Mouse (Mus musculus): ENCODE measurements at regions not wholly inside any gene's neighbourhood (a gene's known extent, or its start where the extent isn't known, plus 50 kb on each side); places are given as distances from the start of the nearest gene placed in this dataset.
A peak's percentile ranks its signal among the peaks of the same experiment; 100 is the strongest.

DNA sequence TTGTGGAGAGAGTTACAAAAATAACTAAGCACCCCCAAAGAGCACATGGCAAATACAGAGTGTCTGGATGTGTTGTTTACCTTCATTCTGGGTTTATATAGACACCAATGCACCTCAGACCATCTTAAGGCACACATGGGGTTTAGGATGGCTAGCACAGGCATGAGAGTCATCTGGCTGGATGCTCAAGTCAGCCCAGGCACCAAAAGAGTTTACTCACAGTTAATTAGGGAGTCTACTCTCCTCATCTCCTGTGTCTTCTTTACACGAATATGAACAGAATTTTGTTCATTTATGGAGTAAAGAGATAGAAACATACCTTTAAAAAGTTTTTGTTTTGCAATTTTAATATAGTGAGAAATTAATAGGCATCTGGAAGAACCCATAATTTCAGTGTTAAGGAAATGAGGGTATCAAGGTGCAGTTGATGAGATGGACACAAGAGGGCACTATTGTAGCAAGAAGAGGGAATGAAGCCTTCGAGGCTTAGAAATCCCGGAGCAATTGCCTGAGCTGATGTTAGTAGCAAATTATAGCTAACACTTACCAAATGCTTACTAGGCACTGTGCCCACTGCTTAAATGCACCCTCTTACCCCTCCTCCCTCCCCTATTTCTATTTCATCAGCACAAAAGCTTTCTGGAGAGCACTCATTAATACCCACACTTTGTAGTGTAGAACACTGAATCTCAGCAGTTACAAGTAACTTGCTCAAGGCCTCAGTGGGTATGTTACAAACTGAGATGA lies 174.6 kb downstream of the Eepd1 start:
- Histone ChIP-seq H3K27ac (ENCODE audit: low read depth, low read length) (no peak overlapping the region), H3K9ac (replicated peaks; ENCODE audit: low read depth, low read length) (no peak overlapping the region), H3K36me3 (ENCODE audit: control insufficient read depth, insufficient read depth, low read length) (no peaks in the 10 kb centered on the region), H3K4me2 (ENCODE audit: low read depth, low read length) (no peak overlapping the region), H3K4me3 (ENCODE audit: low read depth, low read length) (no peak overlapping the region), H3K9me3 (ENCODE audit: control insufficient read depth, low read length) (no peaks in the 10 kb centered on the region), H3K27me3 (ENCODE audit: control insufficient read depth, insufficient read depth, low read length) (no peaks in the 10 kb centered on the region), H3K4me1 (ENCODE audit: control insufficient read depth, insufficient read depth, low read length) (no peaks in the 10 kb centered on the region)
- 7% methylated on average over 3 of the region's 3 CpGs for WGBS
- peak; percentile 96 for ATAC-seq (ENCODE audit: low read depth)

- WGBS, result 90% methylated on average over 3 of the region's 3 CpGs
- H3K9me3 ChIP-seq (ENCODE audit: control insufficient read depth, low read length), result no peaks in the 10 kb centered on the region
- no peak overlapping the region for H3K9ac ChIP-seq (replicated peaks; ENCODE audit: low read depth, low read length)
- H3K27me3 ChIP-seq (ENCODE audit: control insufficient read depth, insufficient read depth, low read length), result no peaks in the 10 kb centered on the region
- no peak overlapping the region for H3K4me3 ChIP-seq (ENCODE audit: low read depth, low read length)
- ATAC-seq (ENCODE audit: low read depth), result no peak; the same call in 1 of the 2 replicates
- H3K4me1 ChIP-seq (ENCODE audit: control insufficient read depth, insufficient read depth, low read length), result no peaks in the 10 kb centered on the region
- no peaks in the 10 kb centered on the region for H3K36me3 ChIP-seq (ENCODE audit: control insufficient read depth, insufficient read depth, low read length)
- H3K27ac ChIP-seq (ENCODE audit: low read depth, low read length), result no peak overlapping the region
- no peak overlapping the region for H3K4me2 ChIP-seq (ENCODE audit: low read depth, low read length)
Measured at GRCm38 (mm10) chr9:25656534-25656933, 175.2 kb downstream of the Eepd1 start.

- 56% methylated on average over 4 of the region's 4 CpGs for WGBS
Measured at GRCm38 (mm10) chr9:25683635-25684333, 202.4 kb downstream of the Eepd1 start.

GRCm38 (mm10) chr9:25693632-25694031 lies 212.3 kb downstream of the Eepd1 start:
- Histone ChIP-seq H3K9ac (replicated peaks; ENCODE audit: low read depth, low read length) (no peak overlapping the region), H3K4me2 (ENCODE audit: low read depth, low read length) (no peak overlapping the region), H3K27ac (ENCODE audit: low read depth, low read length) (no peak overlapping the region), H3K9me3 (ENCODE audit: control insufficient read depth, low read length) (no peaks in the 10 kb centered on the region), H3K27me3 (ENCODE audit: control insufficient read depth, insufficient read depth, low read length) (no peaks in the 10 kb centered on the region), H3K4me1 (ENCODE audit: control insufficient read depth, insufficient read depth, low read length) (no peaks in the 10 kb centered on the region), H3K36me3 (ENCODE audit: control insufficient read depth, insufficient read depth, low read length) (no peaks in the 10 kb centered on the region), H3K4me3 (ENCODE audit: low read depth, low read length) (no peak overlapping the region)
- WGBS, result 21% methylated on average over 5 of the region's 5 CpGs
- peak; percentile 95 for ATAC-seq (ENCODE audit: low read depth)

More at GRCm38 (mm10) chr9:25683635-25684333, 202.4 kb downstream of the Eepd1 start:
- Histone ChIP-seq H3K27ac (ENCODE audit: low read depth, low read length) (no peak overlapping the region), H3K36me3 (ENCODE audit: control insufficient read depth, insufficient read depth, low read length) (no peaks in the 10 kb centered on the region), H3K4me3 (ENCODE audit: low read depth, low read length) (no peak overlapping the region), H3K9ac (replicated peaks; ENCODE audit: low read depth, low read length) (no peak overlapping the region), H3K4me1 (ENCODE audit: control insufficient read depth, insufficient read depth, low read length) (no peaks in the 10 kb centered on the region), H3K27me3 (ENCODE audit: control insufficient read depth, insufficient read depth, low read length) (no peaks in the 10 kb centered on the region), H3K4me2 (ENCODE audit: low read depth, low read length) (no peak overlapping the region), H3K9me3 (ENCODE audit: control insufficient read depth, low read length) (no peaks in the 10 kb centered on the region)
- ATAC-seq (ENCODE audit: low read depth), result peak; percentile 76; the same call in 1 of the 2 replicates

GRCm38 (mm10) chr9:25695018-25695417 lies 213.7 kb downstream of the Eepd1 start:
- no peaks in the 10 kb centered on the region for H3K27me3 ChIP-seq (ENCODE audit: control insufficient read depth, insufficient read depth, low read length)
- no peak overlapping the region for H3K4me3 ChIP-seq (ENCODE audit: low read depth, low read length)
- H3K4me2 ChIP-seq (ENCODE audit: low read depth, low read length), result no peak overlapping the region
- WGBS, result 11% methylated on average over 3 of the region's 3 CpGs
- H3K36me3 ChIP-seq (ENCODE audit: control insufficient read depth, insufficient read depth, low read length), result no peaks in the 10 kb centered on the region
- H3K27ac ChIP-seq (ENCODE audit: low read depth, low read length), result no peak overlapping the region
- ATAC-seq (ENCODE audit: low read depth), result no peak
- no peaks in the 10 kb centered on the region for H3K4me1 ChIP-seq (ENCODE audit: control insufficient read depth, insufficient read depth, low read length)
- H3K9ac ChIP-seq (replicated peaks; ENCODE audit: low read depth, low read length), result no peak overlapping the region
- no peaks in the 10 kb centered on the region for H3K9me3 ChIP-seq (ENCODE audit: control insufficient read depth, low read length)

- Histone ChIP-seq H3K4me1 (ENCODE audit: control insufficient read depth, insufficient read depth, low read length) (no peaks in the 10 kb centered on the region), H3K27ac (ENCODE audit: low read depth, low read length) (no peak overlapping the region), H3K4me3 (ENCODE audit: low read depth, low read length) (no peak overlapping the region), H3K9ac (replicated peaks; ENCODE audit: low read depth, low read length) (no peak overlapping the region), H3K9me3 (ENCODE audit: control insufficient read depth, low read length) (no peaks in the 10 kb centered on the region), H3K27me3 (ENCODE audit: control insufficient read depth, insufficient read depth, low read length) (no peaks in the 10 kb centered on the region), H3K4me2 (ENCODE audit: low read depth, low read length) (no peak overlapping the region), H3K36me3 (ENCODE audit: control insufficient read depth, insufficient read depth, low read length) (no peaks in the 10 kb centered on the region)
- ATAC-seq (ENCODE audit: low read depth), result no peak
Measured at GRCm38 (mm10) chr9:25713636-25714035, 232.3 kb downstream of the Eepd1 start.

DNA sequence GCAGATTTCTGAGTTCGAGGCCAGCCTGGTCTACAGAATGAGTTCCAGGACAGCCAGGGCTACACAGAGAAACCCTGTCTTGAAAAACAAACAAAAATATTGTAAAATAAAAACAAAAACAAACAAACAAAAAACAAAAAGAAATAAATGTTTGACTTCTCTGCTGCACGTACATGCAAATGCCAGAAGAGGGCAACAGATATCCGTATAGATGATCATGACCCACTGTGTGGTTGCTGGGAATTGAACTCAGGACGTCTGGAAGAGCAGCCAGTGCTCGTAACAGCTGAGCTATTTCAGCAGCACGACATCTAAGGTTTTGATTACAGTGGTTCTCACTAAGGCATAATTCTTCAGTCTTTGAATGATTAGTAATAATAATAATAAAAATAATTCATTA lies 262.8 kb downstream of the Eepd1 start:
- Histone ChIP-seq H3K36me3 (ENCODE audit: control insufficient read depth, insufficient read depth, low read length) (no peaks in the 10 kb centered on the region), H3K4me1 (ENCODE audit: control insufficient read depth, insufficient read depth, low read length) (no peaks in the 10 kb centered on the region), H3K4me2 (ENCODE audit: low read depth, low read length) (no peak overlapping the region), H3K9ac (replicated peaks; ENCODE audit: low read depth, low read length) (no peak overlapping the region), H3K4me3 (ENCODE audit: low read depth, low read length) (no peak overlapping the region), H3K27ac (ENCODE audit: low read depth, low read length) (no peak overlapping the region), H3K27me3 (ENCODE audit: control insufficient read depth, insufficient read depth, low read length) (no peaks in the 10 kb centered on the region), H3K9me3 (ENCODE audit: control insufficient read depth, low read length) (no peaks in the 10 kb centered on the region)
- no peak for ATAC-seq (ENCODE audit: low read depth)
- WGBS, result 69% methylated on average over 6 of the region's 6 CpGs

DNA sequence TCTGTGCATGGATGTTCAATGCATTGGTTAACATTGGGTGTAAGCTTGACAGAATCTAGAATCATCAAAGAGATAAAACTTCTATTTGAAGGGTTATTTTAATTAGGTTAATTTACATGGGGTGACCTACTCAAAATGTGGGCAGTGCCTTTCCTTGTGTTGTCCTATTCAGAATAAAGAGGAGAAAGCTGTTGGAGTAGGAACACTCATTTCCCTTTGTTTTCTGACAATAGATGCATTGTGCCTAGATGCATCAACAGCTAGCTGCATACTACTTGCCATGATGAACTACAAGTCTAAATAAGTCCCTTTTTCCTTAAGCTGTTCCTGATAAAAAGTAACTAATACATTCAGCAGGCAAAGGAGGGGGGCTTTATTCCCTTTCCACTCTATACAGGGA lies 269.8 kb downstream of the Eepd1 start:
- no peak for ATAC-seq (ENCODE audit: low read depth)
- no peaks in the 10 kb centered on the region for H3K9me3 ChIP-seq (ENCODE audit: control insufficient read depth, low read length)
- H3K36me3 ChIP-seq (ENCODE audit: control insufficient read depth, insufficient read depth, low read length), result no peaks in the 10 kb centered on the region
- no peak overlapping the region for H3K4me2 ChIP-seq (ENCODE audit: low read depth, low read length)
- no peak overlapping the region for H3K4me3 ChIP-seq (ENCODE audit: low read depth, low read length)
- H3K4me1 ChIP-seq (ENCODE audit: control insufficient read depth, insufficient read depth, low read length), result no peaks in the 10 kb centered on the region
- H3K27me3 ChIP-seq (ENCODE audit: control insufficient read depth, insufficient read depth, low read length), result no peaks in the 10 kb centered on the region
- no peak overlapping the region for H3K9ac ChIP-seq (replicated peaks; ENCODE audit: low read depth, low read length)
- H3K27ac ChIP-seq (ENCODE audit: low read depth, low read length), result no peak overlapping the region

- no peak overlapping the region for H3K4me2 ChIP-seq (ENCODE audit: low read depth, low read length)
- H3K9me3 ChIP-seq (ENCODE audit: control insufficient read depth, low read length), result no peaks in the 10 kb centered on the region
- no peak overlapping the region for H3K9ac ChIP-seq (replicated peaks; ENCODE audit: low read depth, low read length)
- no peak; the same call in 1 of the 2 replicates for ATAC-seq (ENCODE audit: low read depth)
- WGBS, result 56% methylated on average over 3 of the region's 3 CpGs
- no peaks in the 10 kb centered on the region for H3K27me3 ChIP-seq (ENCODE audit: control insufficient read depth, insufficient read depth, low read length)
- no peaks in the 10 kb centered on the region for H3K36me3 ChIP-seq (ENCODE audit: control insufficient read depth, insufficient read depth, low read length)
- no peak overlapping the region for H3K4me3 ChIP-seq (ENCODE audit: low read depth, low read length)
- no peaks in the 10 kb centered on the region for H3K4me1 ChIP-seq (ENCODE audit: control insufficient read depth, insufficient read depth, low read length)
- H3K27ac ChIP-seq (ENCODE audit: low read depth, low read length), result no peak overlapping the region
Measured at GRCm38 (mm10) chr9:25773899-25774298, 292.6 kb downstream of the Eepd1 start.
